Mouse (Mus musculus): Measurements from ENCODE around the gene Cep55. TPM values are rescaled to one million over a fixed set of nuclear protein-coding genes. Genes with fewer than 3 reads are reported as not detected.

Cep55 gene
- 44.1 and 46.9 TPM in 2 replicates for polyA plus RNA-seq (2014; fragmentation: Nextera tagmentation; extraction: Ambion mirVana)

DNA sequence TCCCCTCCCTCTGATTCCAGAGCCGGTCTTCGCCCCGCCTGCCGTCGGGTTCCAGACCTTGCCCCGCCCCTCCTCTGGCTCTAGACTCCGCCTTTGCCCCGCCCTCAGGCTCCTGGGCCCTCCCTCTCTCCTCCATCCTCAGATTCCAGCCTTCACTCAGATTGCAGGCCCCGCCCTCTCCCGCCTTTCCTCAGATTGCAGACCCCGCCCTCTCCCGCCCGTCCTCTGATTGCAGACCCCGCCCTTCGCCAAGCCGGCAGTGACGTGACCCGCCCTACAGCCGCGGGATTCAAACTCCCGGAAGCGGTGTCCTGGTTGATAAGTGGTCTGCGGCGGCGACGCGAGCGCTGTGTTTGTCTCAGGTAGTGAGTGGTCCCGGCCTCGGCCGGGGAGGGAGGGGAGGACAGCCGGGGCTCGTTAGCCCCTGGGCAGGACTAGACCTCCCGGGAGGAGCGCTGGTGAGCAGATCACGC is at the start of gene Cep55:
Cep55 (plus strand) TSS at position 292 of the 473 bp plus-strand sequence.
- H3K9me3 ChIP-seq (ENCODE audit: control insufficient read depth, low read length), result no peaks in the 10 kb centered on the region
- peak within 1 kb of the TSS; percentile 73 for H3K9ac ChIP-seq (ENCODE audit: low read depth, low read length)
- H3K4me3 ChIP-seq (ENCODE audit: low read depth, low read length), result peak within 1 kb of the TSS; percentile 66
- H3K4me1 ChIP-seq (replicated peaks; ENCODE audit: control insufficient read depth, insufficient read depth, low read length), result 0 out of 2 replicates have a peak, but pooled peaks cover 2% of the 10 kb centered on the region
- ATAC-seq (ENCODE audit: low FRiP score), result peak; percentile 97
- peak within 1 kb of the TSS; percentile 60; the same call in 1 of the 2 replicates for H3K27ac ChIP-seq (ENCODE audit: low read depth, low read length)
- under 1% methylated on average over 35 of the region's 36 CpGs for WGBS
- H3K4me2 ChIP-seq (replicated peaks; ENCODE audit: low read depth, low read length), result peak within 1 kb of the TSS; percentile 44
- H3K27me3 ChIP-seq (ENCODE audit: control insufficient read depth, insufficient read depth, low read length), result no peaks in the 10 kb centered on the region
- peak; percentile 100 for DNase-seq (ENCODE audit: low spot score)
- no peaks in the 10 kb centered on the region for H3K36me3 ChIP-seq (ENCODE audit: control insufficient read depth, insufficient read depth, low read length)

DNA sequence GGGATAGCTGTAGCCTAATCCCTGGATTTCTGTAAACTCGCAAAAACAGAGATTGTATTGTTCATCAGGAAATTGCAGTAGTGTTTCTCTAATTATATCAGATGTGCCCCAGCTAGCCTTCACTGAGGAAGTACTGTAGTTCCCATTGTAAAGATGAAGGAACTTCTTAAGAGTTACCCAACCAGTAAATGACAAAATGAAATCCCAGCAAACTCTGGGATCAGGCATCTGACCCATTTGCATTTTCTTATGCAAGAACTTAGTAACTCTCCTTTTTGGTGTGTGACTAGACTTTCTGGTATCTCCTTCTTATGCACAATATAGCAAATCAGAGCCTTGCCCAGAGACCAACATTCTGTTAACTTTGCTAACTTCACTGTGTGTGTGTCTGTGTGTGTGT is 43.4 kb upstream of the Cep55 start:
- H3K4me2 ChIP-seq (replicated peaks; ENCODE audit: low read depth, low read length), result no peak overlapping the region
- WGBS, result 79% methylated on average over 1 of the region's 1 CpGs
- H3K4me1 ChIP-seq (replicated peaks; ENCODE audit: control insufficient read depth, insufficient read depth, low read length), result no peaks in the 10 kb centered on the region; the same call in 1 of the 2 replicates
- H3K4me3 ChIP-seq (ENCODE audit: low read depth, low read length), result no peak overlapping the region
- DNase-seq (ENCODE audit: low spot score) (no peak), ATAC-seq (ENCODE audit: low FRiP score) (no peak)
- H3K9me3 ChIP-seq (ENCODE audit: control insufficient read depth, low read length), result no peaks in the 10 kb centered on the region
- H3K27me3 ChIP-seq (ENCODE audit: control insufficient read depth, insufficient read depth, low read length), result no peaks in the 10 kb centered on the region
- H3K27ac ChIP-seq (ENCODE audit: low read depth, low read length), result no peak overlapping the region
- no peak overlapping the region for H3K9ac ChIP-seq (ENCODE audit: low read depth, low read length)
- no peaks in the 10 kb centered on the region for H3K36me3 ChIP-seq (ENCODE audit: control insufficient read depth, insufficient read depth, low read length)

DNA sequence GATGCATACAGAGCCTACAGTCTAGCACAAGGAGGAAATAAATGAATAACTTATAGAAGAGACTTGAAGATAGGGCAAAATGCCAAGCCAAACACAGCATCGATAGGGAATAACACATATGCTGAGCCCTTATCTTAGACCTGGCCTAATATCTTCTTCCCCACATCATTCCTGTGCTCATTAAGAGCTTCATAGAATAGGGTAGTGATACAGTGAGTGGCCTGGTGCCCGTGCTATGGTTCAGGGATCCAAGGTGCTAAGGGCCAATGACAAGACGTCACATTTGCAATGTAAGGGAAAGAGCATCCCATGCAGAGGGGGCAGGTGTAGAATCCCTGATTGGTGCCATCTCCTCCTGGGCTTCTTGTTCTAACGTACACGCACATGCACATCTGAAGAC is 40.4 kb upstream of the Cep55 start:
- no peak overlapping the region for H3K9ac ChIP-seq (ENCODE audit: low read depth, low read length)
- no peaks in the 10 kb centered on the region for H3K9me3 ChIP-seq (ENCODE audit: control insufficient read depth, low read length)
- H3K4me3 ChIP-seq (ENCODE audit: low read depth, low read length), result no peak overlapping the region
- H3K36me3 ChIP-seq (ENCODE audit: control insufficient read depth, insufficient read depth, low read length), result no peaks in the 10 kb centered on the region
- H3K27me3 ChIP-seq (ENCODE audit: control insufficient read depth, insufficient read depth, low read length), result no peaks in the 10 kb centered on the region
- no peak for DNase-seq (ENCODE audit: low spot score)
- H3K4me2 ChIP-seq (replicated peaks; ENCODE audit: low read depth, low read length), result no peak overlapping the region
- no peak overlapping the region for H3K27ac ChIP-seq (ENCODE audit: low read depth, low read length)
- H3K4me1 ChIP-seq (replicated peaks; ENCODE audit: control insufficient read depth, insufficient read depth, low read length), result no peaks in the 10 kb centered on the region; the same call in 1 of the 2 replicates
- no peak for ATAC-seq (ENCODE audit: low FRiP score)
- 88% methylated on average over 5 of the region's 5 CpGs for WGBS

DNA sequence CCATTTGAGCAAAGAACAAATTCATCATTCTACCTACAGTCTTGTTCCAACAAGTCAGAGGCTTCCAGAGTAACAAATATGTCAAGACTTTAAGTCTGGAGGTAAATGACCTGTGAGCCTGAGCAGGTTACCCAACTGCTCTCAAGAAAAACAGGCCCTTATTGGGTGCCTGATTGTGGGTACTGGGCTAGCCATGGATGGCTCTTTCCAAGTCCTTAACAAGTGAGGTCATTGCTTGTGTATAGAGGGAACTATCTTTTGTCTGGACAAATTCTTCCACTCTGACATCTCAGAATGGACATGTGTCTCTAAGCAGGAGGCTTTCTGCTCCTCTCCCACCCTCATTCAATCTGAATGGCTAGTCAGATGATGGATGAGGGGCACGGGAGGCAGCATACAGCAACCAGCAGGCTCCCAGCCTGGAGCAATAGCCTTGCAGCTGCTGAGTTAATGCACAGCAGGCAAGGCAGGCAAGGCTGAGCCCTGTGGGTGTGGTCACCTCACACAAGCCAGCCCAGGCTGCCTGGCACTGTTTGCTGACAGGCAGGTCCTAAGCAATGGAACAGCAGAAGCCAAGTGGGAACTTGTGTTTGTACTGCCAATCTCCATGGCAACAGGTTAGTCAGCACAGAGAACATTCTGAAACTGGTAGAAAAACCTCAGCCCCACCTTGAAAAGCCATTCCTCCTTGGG is 39.5 kb upstream of the Cep55 start:
- 0% methylated on average over 1 of the region's 1 CpGs for WGBS
- DNase-seq (ENCODE audit: low spot score), result peak; percentile 63
- H3K27me3 ChIP-seq (ENCODE audit: control insufficient read depth, insufficient read depth, low read length), result no peaks in the 10 kb centered on the region
- no peak overlapping the region for H3K9ac ChIP-seq (ENCODE audit: low read depth, low read length)
- no peaks in the 10 kb centered on the region for H3K9me3 ChIP-seq (ENCODE audit: control insufficient read depth, low read length)
- no peaks in the 10 kb centered on the region; the same call in 1 of the 2 replicates for H3K4me1 ChIP-seq (replicated peaks; ENCODE audit: control insufficient read depth, insufficient read depth, low read length)
- no peaks in the 10 kb centered on the region for H3K36me3 ChIP-seq (ENCODE audit: control insufficient read depth, insufficient read depth, low read length)
- no peak overlapping the region for H3K4me3 ChIP-seq (ENCODE audit: low read depth, low read length)
- peak; percentile 92 for ATAC-seq (ENCODE audit: low FRiP score)
- H3K4me2 ChIP-seq (replicated peaks; ENCODE audit: low read depth, low read length), result no peak overlapping the region
- no peak overlapping the region for H3K27ac ChIP-seq (ENCODE audit: low read depth, low read length)

DNA sequence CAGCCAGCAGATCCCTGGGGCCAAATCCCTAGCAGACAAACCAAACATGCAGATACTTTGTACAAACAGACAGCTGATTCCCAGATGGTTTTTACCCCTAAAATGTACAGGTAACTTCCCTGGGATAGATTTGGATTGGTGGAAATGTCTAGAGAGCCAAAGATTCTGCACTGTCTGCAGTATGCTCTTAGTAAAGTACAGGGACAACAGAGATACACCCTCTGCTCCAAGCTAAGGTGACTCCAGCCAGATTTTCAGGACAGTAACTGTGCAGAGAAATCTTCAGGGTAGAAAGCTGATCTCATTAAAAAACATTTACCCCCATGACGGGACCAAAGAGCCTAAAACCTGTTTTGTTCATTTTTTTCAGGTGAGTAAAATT is 38.9 kb upstream of the Cep55 start:
- Histone ChIP-seq H3K27ac (ENCODE audit: low read depth, low read length) (no peak overlapping the region), H3K4me3 (ENCODE audit: low read depth, low read length) (no peak overlapping the region), H3K9me3 (ENCODE audit: control insufficient read depth, low read length) (no peaks in the 10 kb centered on the region), H3K4me1 (replicated peaks; ENCODE audit: control insufficient read depth, insufficient read depth, low read length) (no peaks in the 10 kb centered on the region; the same call in 1 of the 2 replicates), H3K4me2 (replicated peaks; ENCODE audit: low read depth, low read length) (no peak overlapping the region), H3K36me3 (ENCODE audit: control insufficient read depth, insufficient read depth, low read length) (no peaks in the 10 kb centered on the region), H3K9ac (ENCODE audit: low read depth, low read length) (no peak overlapping the region), H3K27me3 (ENCODE audit: control insufficient read depth, insufficient read depth, low read length) (no peaks in the 10 kb centered on the region)
- 45% methylated on average over 1 of the region's 1 CpGs for WGBS
- DNase-seq (ENCODE audit: low spot score) (no peak), ATAC-seq (ENCODE audit: low FRiP score) (peak; percentile 40; the same call in 1 of the 2 replicates)

DNA sequence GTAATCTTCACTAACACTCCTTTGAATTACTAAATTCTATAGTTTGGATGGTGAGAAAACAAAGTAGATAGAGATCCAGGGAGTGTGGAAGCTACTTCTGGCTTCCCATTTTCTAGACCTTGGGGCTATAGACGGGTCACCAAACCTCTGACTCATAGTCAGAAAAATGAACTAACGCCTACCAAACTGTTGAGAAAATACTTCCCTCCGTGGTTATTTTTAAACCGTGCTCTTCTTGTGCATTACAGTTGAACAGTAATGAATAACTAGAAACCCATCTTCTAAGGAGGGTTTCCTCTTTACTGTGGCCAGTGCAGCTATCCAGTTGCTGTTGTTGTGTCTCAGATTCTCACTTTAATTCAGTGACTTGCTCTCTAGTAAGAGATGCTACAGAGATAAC is 32.1 kb upstream of the Cep55 start:
- H3K4me3 ChIP-seq (ENCODE audit: low read depth, low read length), result no peak overlapping the region
- ATAC-seq (ENCODE audit: low FRiP score) (no peak), DNase-seq (ENCODE audit: low spot score) (no peak)
- H3K4me1 ChIP-seq (replicated peaks; ENCODE audit: control insufficient read depth, insufficient read depth, low read length), result no peaks in the 10 kb centered on the region
- H3K4me2 ChIP-seq (replicated peaks; ENCODE audit: low read depth, low read length), result no peak overlapping the region
- H3K27me3 ChIP-seq (ENCODE audit: control insufficient read depth, insufficient read depth, low read length), result no peaks in the 10 kb centered on the region
- 88% methylated on average over 4 of the region's 4 CpGs for WGBS
- H3K9me3 ChIP-seq (ENCODE audit: control insufficient read depth, low read length), result no peaks in the 10 kb centered on the region
- no peaks in the 10 kb centered on the region for H3K36me3 ChIP-seq (ENCODE audit: control insufficient read depth, insufficient read depth, low read length)
- no peak overlapping the region for H3K27ac ChIP-seq (ENCODE audit: low read depth, low read length)
- H3K9ac ChIP-seq (ENCODE audit: low read depth, low read length), result no peak overlapping the region

DNA sequence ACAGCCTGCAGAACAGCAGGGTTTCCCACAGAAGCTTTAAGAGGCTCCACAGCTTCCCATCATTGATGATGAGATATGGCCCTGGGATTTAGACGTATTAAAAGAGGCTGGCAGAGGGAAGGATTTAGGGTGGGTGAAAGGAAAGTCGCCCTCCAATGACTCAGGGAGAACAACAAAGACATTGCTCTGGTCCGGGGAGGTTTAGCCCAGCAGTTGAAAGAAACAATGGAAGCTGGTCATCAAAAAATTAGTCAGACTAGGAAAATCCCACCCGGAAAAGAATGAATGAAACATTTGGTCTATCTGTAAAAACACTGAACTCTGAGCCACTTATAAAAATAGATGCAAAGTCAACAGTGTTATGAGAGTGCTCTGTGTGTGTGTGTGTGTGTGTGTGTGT is 31.2 kb upstream of the Cep55 start:
- H3K9ac ChIP-seq (ENCODE audit: low read depth, low read length), result no peak overlapping the region
- H3K27ac ChIP-seq (ENCODE audit: low read depth, low read length), result no peak overlapping the region
- DNase-seq (ENCODE audit: low spot score) (no peak), ATAC-seq (ENCODE audit: low FRiP score) (no peak)
- H3K9me3 ChIP-seq (ENCODE audit: control insufficient read depth, low read length), result no peaks in the 10 kb centered on the region
- H3K4me3 ChIP-seq (ENCODE audit: low read depth, low read length), result no peak overlapping the region
- no peak overlapping the region for H3K4me2 ChIP-seq (replicated peaks; ENCODE audit: low read depth, low read length)
- 63% methylated on average over 4 of the region's 4 CpGs for WGBS
- H3K36me3 ChIP-seq (ENCODE audit: control insufficient read depth, insufficient read depth, low read length), result no peaks in the 10 kb centered on the region
- H3K4me1 ChIP-seq (replicated peaks; ENCODE audit: control insufficient read depth, insufficient read depth, low read length), result no peaks in the 10 kb centered on the region
- H3K27me3 ChIP-seq (ENCODE audit: control insufficient read depth, insufficient read depth, low read length), result no peaks in the 10 kb centered on the region

DNA sequence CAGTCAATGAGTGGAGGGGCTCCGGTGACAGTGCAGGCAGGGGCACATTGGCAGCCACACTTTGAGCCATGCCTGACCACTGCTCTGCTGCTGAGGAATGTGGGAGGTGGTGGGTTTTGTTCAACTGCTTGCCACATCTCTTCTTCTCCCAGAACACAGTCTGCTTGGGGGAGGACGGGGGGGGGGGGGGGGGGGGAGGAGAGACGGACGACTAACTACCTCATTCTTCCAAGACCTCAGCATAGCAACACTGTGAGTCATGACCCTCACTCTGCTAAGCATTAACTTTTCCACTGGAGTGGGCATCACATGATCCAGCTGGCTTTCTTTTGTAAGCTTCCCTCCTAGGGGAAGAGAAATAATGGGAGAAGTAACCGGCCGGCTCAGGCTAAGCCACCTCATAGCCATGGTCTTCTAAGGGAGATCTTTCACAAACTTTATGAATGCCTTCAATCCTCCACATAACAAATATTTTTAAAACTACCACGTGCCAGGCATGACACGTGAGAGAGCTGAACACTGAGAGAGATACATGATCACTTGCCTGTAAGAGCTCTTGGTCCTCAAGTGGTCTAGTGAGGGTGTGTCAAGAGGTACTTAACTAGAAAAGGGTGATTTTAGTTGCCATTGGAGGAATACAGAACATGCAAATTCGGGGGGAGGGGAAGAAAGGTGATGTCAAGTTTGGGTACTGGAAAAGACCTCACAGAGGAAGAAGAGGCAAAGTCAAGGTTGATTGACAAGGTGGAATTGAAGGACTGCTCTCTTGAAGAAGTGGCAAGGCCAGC is 29.4 kb upstream of the Cep55 start:
- ATAC-seq (ENCODE audit: low FRiP score), result no peak
- Histone ChIP-seq H3K9me3 (ENCODE audit: control insufficient read depth, low read length) (no peaks in the 10 kb centered on the region), H3K4me3 (ENCODE audit: low read depth, low read length) (no peak overlapping the region), H3K27me3 (ENCODE audit: control insufficient read depth, insufficient read depth, low read length) (no peaks in the 10 kb centered on the region), H3K9ac (ENCODE audit: low read depth, low read length) (no peak overlapping the region), H3K4me2 (replicated peaks; ENCODE audit: low read depth, low read length) (no peak overlapping the region), H3K36me3 (ENCODE audit: control insufficient read depth, insufficient read depth, low read length) (no peaks in the 10 kb centered on the region), H3K4me1 (replicated peaks; ENCODE audit: control insufficient read depth, insufficient read depth, low read length) (no peaks in the 10 kb centered on the region), H3K27ac (ENCODE audit: low read depth, low read length) (no peak overlapping the region)
- no peak for DNase-seq (ENCODE audit: low spot score)
- 46% methylated on average over 8 of the region's 9 CpGs for WGBS

Data from hindbrain, embryonic 11.5 days (tissue).